Mouse (Mus musculus) CH12F3 (cell line): ENCODE data around the gene Cers6.

ENCODE experiments used
- in situ Hi-C: fragments of 300-500 bp; cut with MboI; formaldehyde crosslinking; loops from 2 replicates; pipeline ENCODE4 v1.14.3; 2020; ENCODE audit warnings: low sequenced_read_pairs

Gene Cers6

DNA sequence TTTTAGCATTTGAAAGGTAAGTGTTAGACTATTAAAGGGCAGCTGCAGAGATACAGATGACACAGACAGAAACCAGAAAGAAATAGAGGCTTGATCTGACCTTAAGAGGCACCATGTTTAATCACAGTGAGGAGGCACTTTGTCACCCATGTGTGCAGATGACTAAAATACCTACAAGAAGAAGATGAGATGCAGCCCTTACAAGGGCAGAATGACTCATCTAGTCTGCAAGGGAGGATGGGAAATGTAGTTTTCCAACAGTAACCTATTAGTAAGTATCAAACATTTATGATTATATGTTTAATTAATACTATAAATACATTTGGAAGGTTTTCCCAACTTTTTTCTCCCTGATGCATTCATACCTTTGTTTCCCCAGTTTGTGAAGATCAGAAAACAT lies 54.5 kb downstream of the Cers6 start:
- in situ Hi-C loops, result no loop called here

- in situ Hi-C loops, result no loop called here
These were observed 55.1 kb downstream of the Cers6 start for GRCm38 (mm10) chr2:68916299-68916698.

- in situ Hi-C loops, result no loop called here
These were observed 55.8 kb downstream of the Cers6 start for GRCm38 (mm10) chr2:68917010-68917409.

DNA sequence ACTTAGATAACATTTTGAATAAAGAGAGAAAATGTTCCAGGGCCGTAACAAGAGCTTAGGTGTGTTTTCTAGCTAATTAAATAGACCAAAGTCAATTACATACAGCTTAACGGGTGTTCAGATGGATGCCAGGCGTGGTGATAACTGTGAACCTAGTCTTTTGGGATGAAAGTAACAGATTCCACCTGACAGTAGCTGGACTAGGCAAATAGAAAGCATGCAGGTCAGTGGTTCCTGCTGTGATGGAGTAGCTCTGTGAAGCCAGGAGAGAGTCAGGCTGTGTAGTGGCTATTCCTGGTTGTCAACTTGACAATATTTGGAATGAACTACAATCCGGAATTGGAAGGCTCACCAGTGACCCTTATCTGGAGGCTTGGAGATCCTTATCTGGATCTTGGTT lies 56.3 kb downstream of the Cers6 start:
- in situ Hi-C loops, result no loop called here

- in situ Hi-C loops, result no loop called here
These were observed 63.1 kb downstream of the Cers6 start for GRCm38 (mm10) chr2:68924344-68924743.

DNA sequence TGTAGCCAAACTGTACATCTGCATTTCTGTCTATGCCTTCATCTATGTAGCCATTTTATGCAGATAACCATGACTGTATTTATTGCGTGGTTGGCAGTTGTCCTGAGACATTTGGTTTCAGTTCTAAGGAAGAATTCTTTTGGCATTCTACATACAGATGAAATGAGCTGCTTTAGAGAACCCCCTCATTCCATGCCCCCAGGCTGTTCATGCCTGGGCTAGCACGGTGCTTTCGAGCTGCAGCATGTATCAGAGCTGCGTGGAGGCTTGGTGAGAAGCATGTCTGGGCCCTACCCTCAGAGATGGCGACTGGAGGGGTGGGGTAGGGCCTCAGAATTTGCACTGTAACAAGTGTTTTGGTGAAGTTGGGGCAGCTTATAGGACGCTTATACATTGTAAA lies 64.3 kb downstream of the Cers6 start:
- in situ Hi-C loops, result no loop called here

DNA sequence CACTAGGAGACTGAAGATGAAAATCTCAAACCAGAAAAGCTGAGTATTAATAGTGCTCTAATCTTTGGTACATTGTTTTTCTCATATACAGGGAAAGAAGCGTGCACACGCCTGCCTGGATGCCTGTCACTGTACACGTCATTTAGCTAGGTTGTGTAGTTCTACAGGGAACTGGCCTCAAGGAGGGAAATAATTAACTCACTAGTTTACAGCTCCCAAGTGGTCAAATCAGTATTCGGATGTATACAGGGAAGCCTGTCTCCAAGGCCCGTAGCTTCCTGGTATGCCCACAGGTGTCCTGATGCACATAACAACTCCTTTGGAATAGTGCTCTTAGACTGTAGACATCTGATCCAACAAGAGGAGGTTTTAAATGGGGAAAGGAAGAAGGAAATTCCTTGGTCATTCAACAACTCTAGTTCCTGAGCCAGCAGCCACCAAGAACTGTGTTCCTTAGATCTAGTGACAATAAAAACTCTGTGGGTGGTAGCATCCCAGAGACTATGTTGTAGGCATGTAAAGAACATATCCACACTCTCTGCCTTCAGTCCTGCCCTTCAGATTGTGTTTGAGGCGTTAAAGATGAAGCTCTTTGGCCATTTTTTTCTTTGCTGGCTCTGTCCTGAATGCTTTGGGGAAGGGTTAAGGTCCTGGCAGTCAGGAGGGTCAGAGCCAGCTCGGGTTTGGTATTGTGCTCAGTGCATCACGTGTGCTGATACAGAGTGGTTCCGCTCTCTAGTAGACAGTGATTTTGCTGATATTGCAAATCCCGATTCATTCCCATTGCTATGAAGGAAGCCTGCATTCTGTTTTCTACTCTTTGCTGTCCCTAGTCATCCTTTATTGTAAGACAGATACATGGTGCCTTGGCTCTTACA lies 65.9 kb downstream of the Cers6 start:
- in situ Hi-C loops, result no loop called here

- in situ Hi-C loops, result no loop called here
These were observed 71.0 kb downstream of the Cers6 start for GRCm38 (mm10) chr2:68932240-68932639.

DNA sequence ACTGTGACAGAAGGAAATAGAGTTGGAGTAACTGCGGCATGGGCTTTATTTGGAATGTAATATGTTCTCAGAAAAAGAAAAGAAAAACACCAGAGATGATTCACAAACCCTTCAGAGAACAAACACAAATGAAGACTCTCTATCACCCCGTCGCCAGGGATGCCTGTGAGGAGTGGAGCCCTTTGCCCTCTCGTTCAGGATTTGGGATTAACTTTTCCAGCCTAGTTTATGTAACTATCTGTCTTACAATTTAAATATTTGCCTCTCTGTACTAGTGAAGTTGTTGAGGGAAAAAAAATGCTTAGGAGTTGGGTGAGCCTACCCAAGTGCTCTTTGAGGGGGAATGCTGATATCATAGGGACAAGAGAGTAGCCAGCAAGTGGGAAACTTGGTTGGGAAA lies 71.4 kb downstream of the Cers6 start:
- in situ Hi-C loops, result no loop called here

DNA sequence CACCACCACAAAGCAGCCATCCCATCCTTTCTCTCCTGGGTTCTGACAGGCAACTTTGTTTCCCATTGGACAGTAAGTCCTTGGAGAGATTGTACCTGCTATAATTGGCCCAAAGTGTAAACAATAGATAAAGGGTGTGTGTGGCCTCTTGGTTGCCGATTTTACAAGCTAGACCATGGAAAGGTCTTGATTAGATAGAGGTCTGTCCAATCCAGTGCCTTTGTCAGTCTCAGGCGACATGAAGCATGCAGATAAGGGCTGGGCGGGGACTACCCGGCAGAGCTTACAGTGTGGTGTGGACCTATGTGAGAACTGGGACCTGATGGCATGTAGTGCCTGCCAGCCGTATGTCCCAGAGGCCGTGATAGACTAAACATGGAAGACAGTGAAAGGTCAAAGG lies 73.4 kb downstream of the Cers6 start:
- in situ Hi-C loops, result no loop called here

GRCm38 (mm10) chr2:68935721-68936294 lies 74.6 kb downstream of the Cers6 start:
- in situ Hi-C loops, result no loop called here

- in situ Hi-C loops, result no loop called here
These were observed 75.5 kb downstream of the Cers6 start for GRCm38 (mm10) chr2:68936773-68937172.

- in situ Hi-C loops, result no loop called here
These were observed 76.6 kb downstream of the Cers6 start for GRCm38 (mm10) chr2:68937833-68938232.

GRCm38 (mm10) chr2:68944898-68945297 lies 83.7 kb downstream of the Cers6 start:
- in situ Hi-C loops, result no loop called here

DNA sequence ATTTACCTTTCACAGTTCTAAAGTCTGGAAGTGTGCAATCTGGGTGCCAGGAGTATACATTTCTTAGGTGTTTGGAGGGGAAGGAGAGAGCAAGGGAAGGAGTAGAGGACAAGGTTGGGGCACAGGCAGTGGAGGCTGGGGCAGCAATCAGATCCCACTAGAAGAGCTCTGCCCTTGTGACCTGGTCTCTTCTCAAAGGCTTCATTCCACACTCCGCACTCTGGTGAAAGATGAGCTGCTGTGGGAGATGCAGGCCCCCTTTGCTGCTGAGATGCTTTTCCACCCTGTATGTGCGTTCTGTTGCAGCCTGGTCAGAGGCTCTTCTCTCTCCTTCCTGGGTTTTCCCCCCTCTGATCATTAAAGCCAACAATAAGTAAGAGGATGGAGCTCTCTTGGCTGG lies 84.7 kb downstream of the Cers6 start:
- in situ Hi-C loops, result no loop called here

- in situ Hi-C loops, result no loop called here
These were observed 85.6 kb downstream of the Cers6 start for GRCm38 (mm10) chr2:68946819-68947218.

DNA sequence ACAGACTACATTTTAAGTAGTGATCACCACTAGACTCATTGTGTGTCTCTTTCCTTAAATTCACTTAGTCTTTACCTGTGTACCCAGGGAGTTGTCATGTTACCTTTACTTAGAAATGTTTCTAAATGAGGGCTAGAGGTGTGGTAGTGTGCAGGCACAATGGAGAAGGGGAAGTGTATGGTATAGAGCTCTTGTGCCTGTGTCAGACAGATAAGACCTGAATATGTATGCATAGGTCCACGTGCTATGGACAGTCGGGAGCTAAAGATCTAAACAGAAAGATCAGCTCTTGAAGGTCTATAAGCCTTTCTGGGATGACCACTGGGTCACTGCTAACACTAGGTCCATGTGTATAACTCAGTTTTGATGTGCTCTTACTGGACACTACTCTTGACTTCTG lies 87.9 kb downstream of the Cers6 start:
- in situ Hi-C loops, result no loop called here

DNA sequence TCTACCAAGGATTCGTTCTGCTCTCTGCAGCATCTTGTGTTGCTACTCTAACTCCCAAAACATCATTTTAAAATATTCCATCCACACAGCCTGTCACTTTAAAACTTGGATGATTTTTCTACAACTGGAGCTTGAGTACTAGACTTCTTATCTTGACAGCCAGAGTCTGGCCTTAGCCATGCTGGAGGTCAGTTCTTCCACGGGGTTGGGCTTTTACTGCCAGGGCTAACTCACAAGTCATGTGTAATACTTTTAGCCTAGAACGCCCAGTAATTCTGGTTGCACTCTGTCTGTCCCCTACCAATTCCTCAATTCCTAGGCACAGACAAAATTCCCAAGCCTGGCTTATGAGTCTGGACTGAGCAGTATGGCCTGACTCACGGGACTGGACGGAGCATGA lies 88.5 kb downstream of the Cers6 start:
- in situ Hi-C loops, result no loop called here

GRCm38 (mm10) chr2:68951706-68952105 lies 90.5 kb downstream of the Cers6 start:
- in situ Hi-C loops, result no loop called here

DNA sequence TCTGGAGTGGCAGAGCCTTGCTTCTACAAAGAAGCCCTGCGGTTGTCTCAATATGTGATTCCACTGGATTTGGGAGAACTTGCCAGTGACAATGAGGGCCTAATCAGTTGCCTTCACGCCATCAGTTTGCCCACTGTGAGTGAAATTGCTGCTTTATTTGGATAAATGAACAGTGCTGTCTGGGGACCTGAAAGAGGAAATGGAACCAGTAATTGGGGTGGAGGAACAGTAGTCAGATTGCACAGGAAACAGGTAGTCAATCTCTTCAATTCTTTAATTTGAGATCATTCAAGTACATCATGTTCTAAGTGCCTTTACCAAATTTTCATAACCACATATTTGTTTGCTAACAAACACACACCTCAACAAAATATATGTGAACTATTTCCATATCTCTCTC lies 92.4 kb downstream of the Cers6 start:
- in situ Hi-C loops, result no loop called here

DNA sequence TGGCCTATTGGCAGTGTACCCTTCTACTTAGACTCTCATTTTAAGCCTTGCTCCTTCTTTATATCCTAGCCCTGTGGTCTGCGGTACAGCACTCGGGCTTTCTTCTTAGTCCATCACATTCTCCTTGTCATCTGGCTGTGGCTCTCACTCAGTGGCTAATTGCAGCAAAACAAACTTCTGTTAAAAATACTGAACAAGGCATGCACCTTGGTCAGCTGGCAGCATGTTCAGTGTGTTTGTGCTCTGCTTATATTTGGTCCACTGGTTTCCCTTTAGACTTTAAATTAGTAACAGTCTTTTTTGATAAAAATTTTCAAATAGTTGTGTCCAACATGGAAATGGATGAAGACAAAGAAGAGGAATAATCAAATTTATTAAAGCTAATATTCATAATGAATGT lies 94.3 kb downstream of the Cers6 start:
- in situ Hi-C loops, result no loop called here

GRCm38 (mm10) chr2:68956146-68956545 lies 94.9 kb downstream of the Cers6 start:
- in situ Hi-C loops, result no loop called here

- in situ Hi-C loops, result no loop called here
These were observed 96.6 kb downstream of the Cers6 start for GRCm38 (mm10) chr2:68957831-68958230.
